Mouse (Mus musculus): Measurements from ENCODE around the gene Sult6b2. TPM values are rescaled to one million over a fixed set of nuclear protein-coding genes. Genes with fewer than 3 reads are reported as not detected.

Sult6b2 gene
- polyA plus RNA-seq, 1 experiment from 2014 or later = 0.17 TPM

GRCm38 (mm10) chr6:142746765-142747164, 57.5 kb downstream of the Sult6b2 start:
- Histone ChIP-seq H3K9ac (no peak overlapping the region), H3K27me3 (replicated peaks) (no peaks in the 10 kb centered on the region), H3K27ac (no peak overlapping the region), H3K4me2 (no peak overlapping the region), H3K4me3 (no peak overlapping the region), H3K4me1 (no peaks in the 10 kb centered on the region), H3K36me3 (replicated peaks) (no peaks in the 10 kb centered on the region), H3K9me3 (no peaks in the 10 kb centered on the region)
- no peak for ATAC-seq (replicated peaks)
- 84% methylated on average over 7 of the region's 7 CpGs for WGBS

DNA sequence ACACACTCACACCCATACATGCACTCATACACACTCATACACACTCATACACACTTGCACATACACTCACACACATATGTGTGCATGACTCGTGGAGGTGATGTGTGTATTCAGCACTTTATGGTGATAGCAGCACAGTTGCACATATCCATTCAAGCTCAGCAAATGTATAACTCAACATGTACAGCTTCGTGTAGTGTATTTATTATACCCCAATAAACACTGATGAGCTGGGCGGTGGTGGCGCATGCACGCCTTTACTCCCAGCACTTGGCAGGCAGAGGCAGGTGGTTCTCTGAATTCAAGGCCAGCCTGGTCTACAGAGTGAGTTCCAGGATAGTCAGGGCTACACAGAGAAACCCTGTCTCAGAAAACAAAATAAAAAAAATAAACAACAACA, 58.8 kb downstream of the Sult6b2 start:
- H3K4me2 ChIP-seq = no peak overlapping the region
- 93% methylated on average over 5 of the region's 5 CpGs for WGBS
- no peaks in the 10 kb centered on the region for H3K4me1 ChIP-seq
- ATAC-seq (replicated peaks) = no peak
- no peak overlapping the region for H3K4me3 ChIP-seq
- no peaks in the 10 kb centered on the region for H3K36me3 ChIP-seq (replicated peaks)
- no peak overlapping the region for H3K27ac ChIP-seq
- H3K9me3 ChIP-seq = no peaks in the 10 kb centered on the region
- H3K27me3 ChIP-seq (replicated peaks) = no peaks in the 10 kb centered on the region
- no peak overlapping the region for H3K9ac ChIP-seq

DNA sequence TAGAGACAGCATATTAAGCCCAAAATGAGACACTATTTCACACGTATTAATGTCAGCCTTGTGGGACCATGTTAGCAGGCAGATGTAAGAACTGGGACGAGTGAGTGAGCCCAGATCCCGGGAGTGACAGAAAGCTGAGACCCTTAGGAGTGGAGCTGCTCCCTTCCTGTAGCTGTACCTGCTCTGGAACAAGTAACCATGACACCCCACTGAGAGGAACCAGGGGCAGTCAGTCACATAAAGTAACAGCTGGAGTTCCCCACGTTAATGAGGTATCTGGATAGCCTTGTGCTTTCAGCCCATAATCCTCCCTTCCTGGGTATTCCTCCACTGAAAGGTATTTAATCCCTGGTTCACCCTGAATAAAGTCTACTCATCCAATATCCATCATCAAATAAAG, 61.1 kb downstream of the Sult6b2 start:
- Histone ChIP-seq H3K27me3 (replicated peaks) (no peaks in the 10 kb centered on the region), H3K9me3 (no peaks in the 10 kb centered on the region), H3K27ac (no peak overlapping the region), H3K4me3 (no peak overlapping the region), H3K4me2 (no peak overlapping the region), H3K4me1 (no peaks in the 10 kb centered on the region), H3K9ac (no peak overlapping the region), H3K36me3 (replicated peaks) (no peaks in the 10 kb centered on the region)
- no peak for ATAC-seq (replicated peaks)
- WGBS = 63% methylated on average over 4 of the region's 4 CpGs

DNA sequence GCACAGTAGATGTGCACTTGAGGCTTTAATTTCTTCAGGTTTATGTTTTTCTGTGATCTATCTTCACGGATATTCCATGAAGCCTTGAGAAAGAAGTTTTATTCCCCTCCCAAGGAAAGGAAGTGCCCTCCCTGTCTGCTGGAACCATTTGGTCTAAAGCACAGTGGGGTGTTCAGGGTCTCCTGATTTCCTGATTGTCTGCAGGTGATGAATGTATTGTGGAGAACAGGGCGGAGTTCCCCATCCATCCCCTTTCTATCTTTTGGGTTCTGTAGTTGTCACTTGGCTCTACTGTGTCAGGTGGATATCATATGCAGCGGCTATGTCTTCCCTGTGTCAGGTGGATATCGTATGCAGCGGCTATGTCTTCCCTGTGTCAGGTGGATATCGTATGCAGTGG, 62.5 kb downstream of the Sult6b2 start:
- no peak overlapping the region for H3K4me3 ChIP-seq
- H3K4me2 ChIP-seq = no peak overlapping the region
- no peak overlapping the region for H3K27ac ChIP-seq
- 91% methylated on average over 6 of the region's 6 CpGs for WGBS
- no peaks in the 10 kb centered on the region for H3K4me1 ChIP-seq
- H3K9me3 ChIP-seq = no peaks in the 10 kb centered on the region
- H3K27me3 ChIP-seq (replicated peaks) = no peaks in the 10 kb centered on the region
- no peak for ATAC-seq (replicated peaks)
- no peak overlapping the region for H3K9ac ChIP-seq
- H3K36me3 ChIP-seq (replicated peaks) = no peaks in the 10 kb centered on the region

- no peak overlapping the region for H3K9ac ChIP-seq
- no peaks in the 10 kb centered on the region for H3K27me3 ChIP-seq (replicated peaks)
- WGBS = 81% methylated on average over 6 of the region's 6 CpGs
- H3K4me2 ChIP-seq = no peak overlapping the region
- H3K4me1 ChIP-seq = no peaks in the 10 kb centered on the region
- H3K9me3 ChIP-seq = no peaks in the 10 kb centered on the region
- no peak for ATAC-seq (replicated peaks)
- no peak overlapping the region for H3K27ac ChIP-seq
- no peak overlapping the region for H3K4me3 ChIP-seq
- H3K36me3 ChIP-seq (replicated peaks) = no peaks in the 10 kb centered on the region
These were observed 65.7 kb downstream of the Sult6b2 start for GRCm38 (mm10) chr6:142738637-142739036.

GRCm38 (mm10) chr6:142738225-142738624, 66.1 kb downstream of the Sult6b2 start:
- Histone ChIP-seq H3K4me1 (no peaks in the 10 kb centered on the region), H3K27me3 (replicated peaks) (no peaks in the 10 kb centered on the region), H3K4me3 (no peak overlapping the region), H3K4me2 (no peak overlapping the region), H3K36me3 (replicated peaks) (no peaks in the 10 kb centered on the region), H3K27ac (no peak overlapping the region), H3K9me3 (no peaks in the 10 kb centered on the region), H3K9ac (no peak overlapping the region)
- ATAC-seq (replicated peaks) = no peak
- WGBS = 90% methylated on average over 2 of the region's 2 CpGs

- Histone ChIP-seq H3K36me3 (replicated peaks) (no peaks in the 10 kb centered on the region), H3K27me3 (replicated peaks) (no peaks in the 10 kb centered on the region), H3K4me1 (no peaks in the 10 kb centered on the region), H3K9me3 (no peaks in the 10 kb centered on the region), H3K27ac (no peak overlapping the region), H3K9ac (no peak overlapping the region), H3K4me3 (no peak overlapping the region), H3K4me2 (no peak overlapping the region)
- WGBS = 46% methylated on average over 8 of the region's 8 CpGs
- ATAC-seq (replicated peaks) = peak; percentile 60
These were observed 68.8 kb downstream of the Sult6b2 start for GRCm38 (mm10) chr6:142735302-142736005.

Other genes with a start within 250 kb of the Sult6b2 start
- gene Kcnj8, start 232.9 kb downstream of the Sult6b2 start, polyA plus RNA-seq (2015; fragmentation: Nextera tagmentation; extraction: Ambion mirVana) = 14.8 and 15.8 TPM in 2 replicates
- 3.1 and 3.6 TPM in 2 replicates for gene Abcc9, start 102.2 kb downstream of the Sult6b2 start, polyA plus RNA-seq (2015; fragmentation: Nextera tagmentation; extraction: Ambion mirVana)
- gene Cmas, start 47.8 kb downstream of the Sult6b2 start, polyA plus RNA-seq (2015; fragmentation: Nextera tagmentation; extraction: Ambion mirVana) = 213 and 222 TPM in 2 replicates
- gene St8sia1, start 159.9 kb upstream of the Sult6b2 start, polyA plus RNA-seq (2015; fragmentation: Nextera tagmentation; extraction: Ambion mirVana) = 8.8 and 9.2 TPM in 2 replicates

Data from midbrain, embryonic 15.5 days (tissue).